Mouse (Mus musculus): Measurements from ENCODE around the gene Olfr810. TPM values are rescaled to one million over a fixed set of nuclear protein-coding genes. Genes with fewer than 3 reads are reported as not detected.

Olfr810 gene
- polyA plus RNA-seq (2012): not detected in 2 replicates

GRCm38 (mm10) chr10:129794817-129795216 lies at the start of gene Olfr810:
TSS of gene Olfr810 (minus strand) at chr10:129794917.
- TF ChIP-seq GATA1 (IDR thresholded peaks at IDR 0.05; ENCODE audit: low read length): no peak

- no peak for TF ChIP-seq GATA1 (IDR thresholded peaks at IDR 0.05; ENCODE audit: low read length)
These were observed 9.6 kb upstream of the Olfr810 start, which contains the start of gene Olfr811 for GRCm38 (mm10) chr10:129804296-129804695. TSS of gene Olfr811 (minus strand) at chr10:129804396.

- no peak for TF ChIP-seq GATA1 (IDR thresholded peaks at IDR 0.05; ENCODE audit: low read length)
These were observed 16.6 kb downstream of the Olfr810 start for GRCm38 (mm10) chr10:129778123-129778522.

GRCm38 (mm10) chr10:129774338-129774737 lies 20.4 kb downstream of the Olfr810 start, which contains the start of gene Olfr809:
TSS of gene Olfr809 (plus strand) at chr10:129774638.
- TF ChIP-seq GATA1 (IDR thresholded peaks at IDR 0.05; ENCODE audit: low read length): no peak

- TF ChIP-seq GATA1 (IDR thresholded peaks at IDR 0.05; ENCODE audit: low read length): no peak
These were observed 29.5 kb downstream of the Olfr810 start, which contains the start of gene Olfr808 for GRCm38 (mm10) chr10:129765182-129765581. TSS of gene Olfr808 (plus strand) at chr10:129765482.

- TF ChIP-seq GATA1 (IDR thresholded peaks at IDR 0.05; ENCODE audit: low read length): no peak
These were observed 37.0 kb downstream of the Olfr810 start, which contains the start of gene Olfr807 for GRCm38 (mm10) chr10:129757693-129758092. TSS of gene Olfr807 (minus strand) at chr10:129757793.

GRCm38 (mm10) chr10:129741821-129742220 lies 52.9 kb downstream of the Olfr810 start, which contains the start of gene Olfr806:
TSS of gene Olfr806 (minus strand) at chr10:129741921.
- TF ChIP-seq GATA1 (IDR thresholded peaks at IDR 0.05; ENCODE audit: low read length): no peak

Other genes with a start within 250 kb of the Olfr810 start
- gene Olfr794, start 227.3 kb downstream of the Olfr810 start, polyA plus RNA-seq (2012): not detected in 2 replicates
- gene Olfr796, start 182.3 kb downstream of the Olfr810 start, polyA plus RNA-seq (2012): not detected in 2 replicates
- gene Olfr798, start 167.0 kb downstream of the Olfr810 start, polyA plus RNA-seq (2012): not detected in 2 replicates
- gene Olfr799, start 157.4 kb downstream of the Olfr810 start, polyA plus RNA-seq (2012): not detected in 2 replicates
- not detected in 2 replicates for gene Olfr800, start 137.2 kb downstream of the Olfr810 start, polyA plus RNA-seq (2012)
- not detected in 2 replicates for gene Olfr801, start 121.1 kb downstream of the Olfr810 start, polyA plus RNA-seq (2012)
- not detected in 2 replicates for gene Olfr802, start 106.7 kb downstream of the Olfr810 start, polyA plus RNA-seq (2012)
- not detected in 2 replicates for gene Olfr803, start 100.6 kb downstream of the Olfr810 start, polyA plus RNA-seq (2012)
- gene Olfr804, start 91.7 kb downstream of the Olfr810 start, polyA plus RNA-seq (2012): not detected in 2 replicates
- not detected in 2 replicates for gene Olfr805, start 65.5 kb downstream of the Olfr810 start, polyA plus RNA-seq (2012)
- not detected in 2 replicates for gene Olfr806, start 53.0 kb downstream of the Olfr810 start, polyA plus RNA-seq (2012)
- gene Olfr807, start 37.1 kb downstream of the Olfr810 start, polyA plus RNA-seq (2012): not detected in 2 replicates
- not detected in 2 replicates for gene Olfr808, start 29.4 kb downstream of the Olfr810 start, polyA plus RNA-seq (2012)
- not detected in 2 replicates for gene Olfr809, start 20.3 kb downstream of the Olfr810 start, polyA plus RNA-seq (2012)
- gene Olfr811, start 9.5 kb upstream of the Olfr810 start, polyA plus RNA-seq (2012): not detected in 2 replicates
- not detected in 2 replicates for gene Olfr812, start 51.2 kb upstream of the Olfr810 start, polyA plus RNA-seq (2012)
- gene Olfr813, start 60.5 kb upstream of the Olfr810 start, polyA plus RNA-seq (2012): not detected in 2 replicates
- not detected in 2 replicates for gene Olfr814, start 84.9 kb upstream of the Olfr810 start, polyA plus RNA-seq (2012)
- not detected in 2 replicates for gene Olfr815, start 111.0 kb upstream of the Olfr810 start, polyA plus RNA-seq (2012)
- not detected in 2 replicates for gene Olfr816, start 120.7 kb upstream of the Olfr810 start, polyA plus RNA-seq (2012)
- not detected in 2 replicates for gene Olfr818, start 154.2 kb upstream of the Olfr810 start, polyA plus RNA-seq (2012)
- not detected in 2 replicates for gene Olfr819, start 172.3 kb upstream of the Olfr810 start, polyA plus RNA-seq (2012)
- not detected in 2 replicates for gene Olfr247, start 181.2 kb upstream of the Olfr810 start, polyA plus RNA-seq (2012)
- not detected in 2 replicates for gene Gm10310, start 190.1 kb upstream of the Olfr810 start, polyA plus RNA-seq (2012)
- gene Olfr820, start 217.7 kb upstream of the Olfr810 start, polyA plus RNA-seq (2012): not detected in 2 replicates
- gene Olfr821, start 235.4 kb upstream of the Olfr810 start, polyA plus RNA-seq (2012): not detected in 2 replicates